Mouse (Mus musculus) heart, postnatal 4 days (tissue): ENCODE measurements at regions not wholly inside any gene's neighbourhood (a gene's known extent, or its start where the extent isn't known, plus 50 kb on each side); places are given as distances from the start of the nearest gene placed in this dataset.

Experiments used
- DNase-seq: peaks from one replicate; pipeline ENCODE4 v3.0.0; 2021

- no peak for DNase-seq
Observed at GRCm38 (mm10) chr15:93961950-93962349, 366.3 kb upstream of the Prickle1 start.

GRCm38 (mm10) chr15:93959931-93960330, 364.2 kb upstream of the Prickle1 start:
- DNase-seq, result no peak

GRCm38 (mm10) chr15:93958086-93958485, 362.4 kb upstream of the Prickle1 start:
- no peak for DNase-seq

DNA sequence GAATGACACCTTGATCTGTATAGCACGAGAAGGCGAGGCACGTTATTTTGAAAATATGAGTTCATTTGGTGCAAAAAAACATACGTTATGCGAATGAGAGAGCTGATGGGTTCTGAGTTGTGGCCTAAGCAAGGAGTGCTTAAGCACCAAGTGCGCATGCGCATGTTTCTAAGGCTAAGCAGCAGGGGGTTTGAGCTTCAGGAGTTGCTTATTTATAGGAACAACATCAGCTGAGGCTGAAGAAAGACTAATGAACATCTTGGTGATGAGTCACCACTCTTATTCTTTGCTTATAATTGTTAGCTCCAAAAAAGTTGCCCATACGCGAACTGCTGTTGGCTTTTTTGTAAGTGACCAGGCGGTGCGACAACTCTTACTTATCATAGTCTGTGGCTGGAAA, 361.1 kb upstream of the Prickle1 start:
- DNase-seq, result no peak

DNA sequence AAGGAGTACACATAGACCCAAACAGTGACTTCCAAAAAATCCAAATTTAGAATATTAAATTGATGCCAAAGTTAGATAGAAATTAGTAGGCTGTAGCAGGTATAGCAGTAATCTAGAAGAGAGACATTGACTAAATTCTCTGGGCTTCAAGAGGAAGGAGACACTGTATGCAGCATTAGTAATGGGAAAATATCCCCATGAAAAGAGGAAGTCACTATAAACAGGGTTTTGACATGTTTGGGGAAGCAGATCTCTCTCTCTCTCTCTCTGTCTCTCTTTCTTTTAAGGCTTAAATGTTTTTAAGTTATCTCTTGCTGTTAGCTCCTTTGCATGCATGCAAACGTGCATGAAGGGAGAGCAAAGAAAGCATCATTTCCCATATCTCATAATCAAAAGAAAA, 357.9 kb upstream of the Prickle1 start:
- no peak for DNase-seq

GRCm38 (mm10) chr15:93950441-93950840, 354.8 kb upstream of the Prickle1 start:
- DNase-seq, result no peak

- no peak for DNase-seq
Observed at GRCm38 (mm10) chr15:93948902-93949301, 353.2 kb upstream of the Prickle1 start.

DNA sequence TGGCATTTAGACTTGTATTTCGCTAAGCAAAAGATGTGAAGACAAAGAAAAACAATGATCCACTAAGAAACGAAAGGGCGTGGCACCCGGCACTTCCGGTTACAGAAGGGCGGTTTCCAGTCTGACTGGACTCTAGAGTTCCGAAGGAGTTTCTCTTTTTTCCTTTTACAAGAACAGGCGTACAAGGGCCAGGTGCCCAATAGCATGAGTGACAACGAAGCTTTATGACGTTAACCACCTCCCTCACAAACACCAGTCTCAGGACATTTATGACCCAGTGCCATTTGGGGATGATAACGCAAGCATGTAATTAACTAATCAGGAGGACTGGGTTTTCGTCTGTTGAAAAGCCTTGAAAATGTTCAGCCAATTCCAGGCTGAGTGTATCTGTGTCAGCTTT, 347.9 kb upstream of the Prickle1 start:
- no peak for DNase-seq

GRCm38 (mm10) chr15:93932971-93933496, 337.3 kb upstream of the Prickle1 start:
- no peak for DNase-seq

DNA sequence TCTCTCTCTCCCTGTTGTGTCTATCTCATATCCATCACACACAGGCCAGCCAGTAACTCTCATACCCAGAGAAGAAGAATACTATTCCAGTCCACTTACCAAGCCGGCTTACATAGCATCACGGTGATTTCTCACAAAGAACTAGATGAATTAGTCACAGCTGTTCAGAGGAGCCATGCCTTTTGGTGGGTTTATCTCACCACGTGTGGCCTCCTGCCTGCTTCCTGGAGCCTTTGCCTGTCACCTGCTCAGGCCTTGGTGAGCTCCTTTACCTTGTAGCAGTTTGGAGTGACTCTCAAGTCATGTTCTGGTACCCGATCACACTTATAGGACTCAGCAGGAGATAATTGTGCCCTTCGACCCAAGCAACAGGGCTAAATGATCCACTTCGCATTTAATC, 331.2 kb upstream of the Prickle1 start:
- DNase-seq, result no peak

- no peak for DNase-seq
Observed at GRCm38 (mm10) chr15:93926262-93926661, 330.6 kb upstream of the Prickle1 start.

DNA sequence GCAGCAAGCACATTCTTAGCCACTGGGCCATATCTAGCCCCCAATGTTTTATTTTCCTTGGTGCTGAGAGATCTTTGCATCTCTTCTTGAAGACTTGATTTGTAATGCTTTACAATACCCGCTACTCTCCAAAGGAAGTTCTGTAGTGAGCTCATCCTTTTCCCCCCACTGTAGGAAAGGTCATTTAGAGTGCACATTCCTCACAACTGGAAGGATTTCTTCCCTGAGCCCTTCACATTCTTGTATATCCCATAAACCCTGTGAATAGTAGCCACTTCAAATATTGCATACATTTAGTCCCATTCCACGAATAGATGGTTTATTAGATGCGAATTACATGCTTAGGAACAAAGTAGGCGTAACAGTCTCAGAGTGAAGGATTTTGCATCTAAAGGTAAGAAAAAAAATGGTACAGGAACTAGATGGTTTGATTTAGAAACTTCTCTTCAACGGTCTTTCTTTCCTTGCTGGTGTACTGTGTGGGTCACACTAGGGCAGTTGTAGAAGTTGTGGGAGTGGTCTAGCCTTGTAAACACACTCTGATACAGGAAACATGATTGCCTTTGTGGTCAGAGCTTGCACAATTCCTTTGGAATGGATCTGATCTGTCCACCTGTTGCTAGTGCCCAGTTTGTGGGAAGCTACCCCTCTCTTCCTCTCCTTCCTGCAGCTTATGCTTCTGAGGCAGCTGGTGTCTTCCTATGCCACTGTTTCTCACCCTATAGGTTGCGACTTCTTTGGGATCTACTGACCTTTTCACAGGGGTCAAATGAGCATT, 326.0 kb upstream of the Prickle1 start:
- DNase-seq, result no peak

- DNase-seq, result no peak
Observed at GRCm38 (mm10) chr15:93920996-93921395, 325.3 kb upstream of the Prickle1 start.

GRCm38 (mm10) chr15:93919577-93919976, 323.9 kb upstream of the Prickle1 start:
- no peak for DNase-seq

DNA sequence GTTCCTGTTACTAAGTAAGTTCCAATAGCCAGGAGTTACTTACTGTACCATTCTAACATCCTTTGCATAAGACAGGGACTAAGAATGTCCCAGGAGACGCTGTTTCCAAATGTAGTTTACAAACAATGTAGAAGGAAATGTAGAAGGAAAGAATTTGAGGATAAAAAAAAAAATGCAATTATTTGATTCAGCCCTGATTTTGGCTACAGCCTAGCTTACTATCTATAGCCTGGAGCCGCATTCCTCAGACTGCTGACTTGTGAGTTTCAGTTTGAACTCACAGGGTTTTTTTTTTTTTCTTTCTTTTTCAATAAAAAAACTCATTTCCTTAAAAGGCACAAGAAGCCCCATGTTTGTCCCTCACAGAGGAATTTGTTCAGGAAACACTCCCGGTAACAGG, 321.2 kb upstream of the Prickle1 start:
- DNase-seq, result no peak

GRCm38 (mm10) chr15:93913462-93913861, 317.8 kb upstream of the Prickle1 start:
- DNase-seq, result no peak

DNA sequence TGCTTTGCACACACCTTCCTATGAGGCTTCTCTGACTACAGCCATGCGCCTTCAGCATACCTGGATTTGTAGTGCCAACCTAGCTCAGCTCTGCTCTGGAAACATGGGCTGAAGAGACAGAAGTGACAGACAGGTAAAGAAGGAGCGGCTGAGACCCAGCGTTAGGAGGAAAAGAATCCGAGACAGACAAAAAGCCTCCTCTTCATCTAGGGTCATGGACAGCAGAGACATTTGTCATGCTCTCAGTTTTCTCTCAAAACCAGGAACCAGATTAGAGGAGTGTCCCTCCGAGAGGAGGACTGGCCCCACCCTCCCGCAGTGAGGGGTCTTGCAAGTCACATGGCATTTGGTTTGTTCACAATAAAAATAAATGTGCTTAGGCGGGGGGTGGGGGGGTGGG, 317.4 kb upstream of the Prickle1 start:
- no peak for DNase-seq

DNA sequence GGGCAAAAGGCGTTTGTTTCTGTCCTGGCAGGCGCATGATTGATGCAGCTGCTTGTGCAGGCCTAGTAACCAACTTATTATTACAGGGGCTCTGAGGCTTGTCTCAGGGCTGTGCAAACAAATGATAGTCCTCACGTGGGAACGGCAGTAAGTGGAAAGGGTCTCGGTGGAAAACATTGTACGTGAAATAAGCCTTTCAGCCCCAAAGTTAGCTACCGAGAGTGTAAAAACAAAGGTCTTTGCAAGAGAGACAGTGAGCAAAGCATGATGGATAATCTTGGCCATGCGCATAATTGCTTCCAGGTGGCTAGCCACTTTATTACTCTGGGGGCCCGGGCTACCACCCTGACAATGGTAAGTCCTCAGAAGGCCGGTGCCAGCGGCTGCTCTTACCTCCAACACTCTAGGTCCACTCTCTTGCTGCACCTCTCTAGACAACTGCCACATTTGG, 315.3 kb upstream of the Prickle1 start:
- DNase-seq, result no peak

DNA sequence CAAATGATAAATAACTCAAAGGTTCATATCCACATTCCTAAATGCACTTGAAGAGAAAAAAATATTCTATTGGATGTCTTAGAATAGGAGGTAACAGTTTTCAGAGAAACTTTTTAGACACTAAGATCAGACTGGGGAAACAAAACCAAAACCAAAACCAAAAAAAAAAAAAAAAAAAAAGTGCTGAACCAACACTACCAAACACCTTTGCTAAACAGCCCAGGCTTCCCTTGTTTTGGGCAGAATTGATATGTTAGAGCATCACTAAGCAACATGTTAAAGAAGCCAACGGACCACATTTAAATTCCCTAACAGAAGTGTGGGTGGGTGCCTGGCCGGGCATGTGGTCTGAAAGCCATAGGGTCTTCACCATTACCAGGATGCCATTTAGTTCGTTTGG, 314.5 kb upstream of the Prickle1 start:
- DNase-seq, result no peak

GRCm38 (mm10) chr15:93903671-93904603, 308.2 kb upstream of the Prickle1 start:
- no peak for DNase-seq

GRCm38 (mm10) chr15:93882826-93883225, 287.1 kb upstream of the Prickle1 start:
- no peak for DNase-seq

DNA sequence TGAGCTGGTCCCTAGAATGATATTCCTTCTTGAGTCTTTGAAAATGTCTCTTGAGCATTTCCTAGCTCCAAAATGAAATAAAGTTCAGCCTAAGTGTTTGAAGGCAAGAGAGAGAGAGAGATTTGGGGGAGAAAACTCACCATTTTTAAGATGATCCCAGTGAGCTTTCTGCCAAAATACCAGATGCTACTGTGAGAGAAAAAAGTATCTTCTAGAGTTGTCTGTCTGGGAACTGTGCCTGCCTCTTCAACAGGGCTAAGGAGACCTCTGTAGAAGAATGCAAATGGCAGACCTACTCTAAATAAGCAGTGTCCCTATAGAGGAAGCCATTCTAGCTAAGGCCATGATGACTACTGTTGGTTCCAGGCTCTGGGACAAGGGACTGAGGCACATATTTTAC, 285.6 kb upstream of the Prickle1 start:
- DNase-seq, result no peak

DNA sequence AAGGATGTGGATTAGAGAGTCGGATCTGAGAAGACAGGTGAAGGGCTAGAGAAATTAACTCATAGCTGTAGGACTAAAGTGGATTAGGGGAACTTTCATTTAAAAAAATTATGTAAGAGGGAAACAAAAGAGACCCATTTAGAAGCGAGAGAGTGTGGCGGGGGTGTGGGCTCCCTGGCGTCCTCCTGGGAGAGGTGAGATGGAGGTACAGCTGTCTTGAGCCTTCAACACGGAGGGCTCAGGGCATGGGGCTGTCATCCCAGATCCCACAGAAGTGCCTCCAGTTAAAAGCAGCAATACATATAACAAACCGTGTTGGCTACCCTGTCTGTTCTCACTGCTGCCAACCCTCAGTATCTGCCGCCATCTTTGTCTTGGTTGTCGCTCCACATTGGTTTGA, 284.6 kb upstream of the Prickle1 start:
- no peak for DNase-seq
